Mouse (Mus musculus): ENCODE measurements at regions not wholly inside any gene's neighbourhood (a gene's known extent, or its start where the extent isn't known, plus 50 kb on each side); places are given as distances from the start of the nearest gene placed in this dataset.
A peak's percentile ranks its signal among the peaks of the same experiment; 100 is the strongest.

DNA sequence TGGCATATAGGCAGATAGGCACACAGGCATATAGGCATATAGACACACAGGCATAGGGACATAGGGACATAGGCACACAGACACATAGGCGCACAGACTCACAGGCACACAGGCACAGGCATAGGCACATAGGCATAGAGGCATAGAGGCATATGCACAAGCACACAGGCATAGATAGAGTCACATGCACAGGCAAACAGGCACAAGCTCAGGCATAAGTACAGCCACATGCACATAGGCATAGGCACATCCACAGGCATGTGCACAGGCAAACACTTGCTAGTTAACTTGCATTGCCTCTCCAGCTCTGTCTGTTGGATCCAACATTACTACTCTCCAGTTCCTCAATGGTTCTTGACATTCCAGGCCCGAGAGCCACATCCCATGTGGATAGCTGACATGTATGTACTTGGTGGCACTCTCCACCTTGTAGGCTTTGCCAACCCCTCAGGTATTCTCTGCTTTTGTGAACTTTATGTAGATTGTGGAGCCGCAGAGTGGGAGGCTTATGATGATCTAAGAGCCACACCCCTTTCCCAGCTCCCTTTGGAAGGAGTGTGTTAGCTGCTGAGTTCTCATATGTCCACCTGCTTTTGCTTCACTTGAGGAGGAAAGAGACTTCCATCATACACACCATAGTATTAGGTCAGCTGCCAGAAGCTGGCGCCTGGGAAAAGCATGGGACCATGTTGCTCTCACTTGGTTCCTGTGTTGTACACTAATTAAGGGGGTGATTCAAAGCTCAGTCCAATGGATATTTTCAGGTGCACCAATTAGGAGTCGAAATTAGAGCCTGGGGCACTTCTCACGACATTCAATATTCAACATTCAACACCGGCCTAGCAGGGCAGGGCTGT, 192.7 kb upstream of the Hhip start:
- no peaks in the 10 kb centered on the region for H3K9me3 ChIP-seq (replicated peaks; ENCODE audit: low read length)
- H3K4me1 ChIP-seq (replicated peaks; ENCODE audit: insufficient read depth, low read length): no peaks in the 10 kb centered on the region
- H3K9ac ChIP-seq (ENCODE audit: low read depth, low read length): no peak overlapping the region
- H3K36me3 ChIP-seq (ENCODE audit: insufficient read depth, low read length): no peaks in the 10 kb centered on the region
- no peaks in the 10 kb centered on the region for H3K27me3 ChIP-seq (ENCODE audit: insufficient read depth, low read length)
- DNase-seq (ENCODE audit: low spot score) (no peak), ATAC-seq (replicated peaks; ENCODE audit: low FRiP score, low read depth) (no peak)
- H3K27ac ChIP-seq: no peak overlapping the region
- 85% methylated on average over 7 of the region's 7 CpGs for WGBS
- no peak overlapping the region for H3K4me3 ChIP-seq (replicated peaks; ENCODE audit: low read depth, low read length)
- no peak overlapping the region for H3K4me2 ChIP-seq (ENCODE audit: low read length)
- no peak for TF ChIP-seq CTCF (IDR thresholded peaks at IDR 0.05; ENCODE audit: low read depth)

DNA sequence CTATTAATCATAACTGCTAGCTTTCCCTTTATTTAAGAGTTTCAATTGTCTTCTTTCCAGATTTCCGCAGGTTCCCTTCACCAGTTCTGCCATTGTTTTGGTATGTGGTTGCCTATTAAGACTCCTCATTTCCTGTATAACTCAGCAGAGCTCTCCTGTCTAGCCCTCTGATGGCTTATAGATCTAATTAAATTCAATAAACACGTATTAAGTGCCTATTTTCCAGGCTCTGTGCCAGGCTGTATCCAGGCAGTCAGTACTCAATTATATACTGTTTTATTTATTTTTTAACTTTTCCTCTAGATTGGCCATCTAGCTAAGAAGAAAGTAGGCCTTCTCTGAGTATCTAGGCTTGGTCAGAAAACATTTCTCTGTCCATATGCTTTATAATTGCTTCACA, 192.0 kb upstream of the Hhip start:
- no peak overlapping the region for H3K9ac ChIP-seq (ENCODE audit: low read depth, low read length)
- DNase-seq (ENCODE audit: low spot score): no peak
- 55% methylated on average over 2 of the region's 2 CpGs for WGBS

DNA sequence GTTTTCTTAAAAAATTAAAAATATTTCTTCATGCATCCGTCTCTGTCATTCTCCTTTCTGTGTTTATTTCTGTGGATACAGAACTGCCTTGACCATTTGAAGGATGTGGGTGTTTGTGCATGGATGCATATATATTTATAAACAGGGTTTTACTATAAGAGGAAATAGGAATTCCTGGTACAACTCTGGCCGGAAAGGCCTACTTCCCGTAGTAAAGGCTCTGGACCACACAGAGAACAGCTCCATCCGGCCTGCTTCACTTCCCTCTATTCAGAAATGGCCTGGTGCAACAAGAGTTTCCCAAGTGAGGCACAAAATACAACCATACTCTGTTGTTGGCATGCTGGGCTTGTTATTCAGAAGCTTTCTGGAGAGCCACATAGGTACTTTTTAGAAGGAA, 182.1 kb upstream of the Hhip start:
- no peak overlapping the region for H3K27ac ChIP-seq
- no peaks in the 10 kb centered on the region for H3K27me3 ChIP-seq (ENCODE audit: insufficient read depth, low read length)
- H3K4me2 ChIP-seq (ENCODE audit: low read length): no peak overlapping the region
- DNase-seq (ENCODE audit: low spot score): no peak
- 76% methylated on average over 4 of the region's 4 CpGs for WGBS
- no peak for ATAC-seq (replicated peaks; ENCODE audit: low FRiP score, low read depth)
- H3K4me1 ChIP-seq (replicated peaks; ENCODE audit: insufficient read depth, low read length): no peaks in the 10 kb centered on the region
- no peak overlapping the region for H3K4me3 ChIP-seq (replicated peaks; ENCODE audit: low read depth, low read length)
- H3K36me3 ChIP-seq (ENCODE audit: insufficient read depth, low read length): no peaks in the 10 kb centered on the region
- no peak for TF ChIP-seq CTCF (IDR thresholded peaks at IDR 0.05; ENCODE audit: low read depth)
- no peaks in the 10 kb centered on the region for H3K9me3 ChIP-seq (replicated peaks; ENCODE audit: low read length)
- H3K9ac ChIP-seq (ENCODE audit: low read depth, low read length): no peak overlapping the region

More for the DNA sequence above, 192.0 kb upstream of the Hhip start:
- H3K9me3 ChIP-seq (replicated peaks; ENCODE audit: low read length): no peaks in the 10 kb centered on the region
- no peak overlapping the region for H3K4me2 ChIP-seq (ENCODE audit: low read length)
- no peaks in the 10 kb centered on the region for H3K4me1 ChIP-seq (replicated peaks; ENCODE audit: insufficient read depth, low read length)
- H3K4me3 ChIP-seq (replicated peaks; ENCODE audit: low read depth, low read length): no peak overlapping the region
- ATAC-seq (replicated peaks; ENCODE audit: low FRiP score, low read depth): no peak
- H3K36me3 ChIP-seq (ENCODE audit: insufficient read depth, low read length): no peaks in the 10 kb centered on the region
- no peaks in the 10 kb centered on the region for H3K27me3 ChIP-seq (ENCODE audit: insufficient read depth, low read length)
- no peak for TF ChIP-seq CTCF (IDR thresholded peaks at IDR 0.05; ENCODE audit: low read depth)
- H3K27ac ChIP-seq: no peak overlapping the region

- no peak for ATAC-seq (replicated peaks; ENCODE audit: low FRiP score, low read depth)
- H3K27ac ChIP-seq: no peak overlapping the region
These were observed 152.6 kb upstream of the Hhip start for GRCm38 (mm10) chr8:80210361-80210760.

DNA sequence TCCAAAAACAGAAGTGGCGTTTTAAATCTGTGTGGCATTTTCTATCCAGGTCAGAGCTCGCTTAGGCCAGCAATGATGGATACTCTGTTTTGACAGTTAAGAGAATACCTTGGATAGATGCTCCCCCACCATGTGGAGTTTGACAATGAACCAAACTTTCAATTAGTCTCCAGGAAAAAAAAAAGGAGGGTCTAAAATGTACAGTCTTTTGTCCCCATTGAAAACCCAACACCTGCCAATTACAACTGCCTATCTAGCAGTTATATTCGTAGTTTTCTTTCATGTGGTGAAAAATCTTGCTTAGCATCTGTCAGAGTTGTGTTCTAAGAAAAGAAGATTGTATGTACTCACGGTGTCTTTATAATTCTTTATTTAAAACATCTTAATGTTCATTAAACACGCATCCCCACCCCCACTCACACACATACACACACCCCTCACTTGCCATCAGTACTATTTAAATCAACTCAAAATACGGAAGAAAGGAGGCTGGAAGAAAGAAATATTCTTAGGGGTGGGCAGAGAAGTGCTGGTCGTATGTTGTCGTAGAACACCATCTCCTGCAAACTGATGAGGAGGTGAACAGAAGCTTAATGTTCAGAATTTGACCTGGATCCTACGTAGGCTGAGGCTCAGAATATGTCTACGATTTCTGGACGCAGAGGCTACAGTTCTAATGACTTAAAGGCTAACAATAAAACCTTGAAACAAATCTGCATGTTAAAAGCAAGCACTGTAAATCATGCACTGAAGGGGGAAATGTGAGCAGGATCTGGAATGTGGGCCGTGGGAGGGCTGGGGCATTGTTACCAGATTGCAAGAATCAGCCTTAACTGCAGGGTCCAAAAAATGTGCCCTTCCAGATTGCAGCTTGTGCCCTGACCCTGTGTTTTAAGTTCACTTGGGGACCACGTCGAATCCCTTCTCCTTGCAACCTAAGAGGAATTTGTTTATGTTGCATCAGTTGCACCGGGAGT, 147.2 kb upstream of the Hhip start:
- WGBS: 28% methylated on average over 15 of the region's 15 CpGs
- Histone ChIP-seq H3K4me3 (replicated peaks; ENCODE audit: low read depth, low read length) (no peak overlapping the region), H3K36me3 (ENCODE audit: insufficient read depth, low read length) (no peaks in the 10 kb centered on the region), H3K9ac (ENCODE audit: low read depth, low read length) (no peak overlapping the region), H3K27ac (no peak overlapping the region), H3K9me3 (replicated peaks; ENCODE audit: low read length) (no peaks in the 10 kb centered on the region), H3K4me1 (replicated peaks; ENCODE audit: insufficient read depth, low read length) (0 out of 2 replicates have a peak, but pooled peaks cover 8% of the 10 kb centered on the region), H3K4me2 (ENCODE audit: low read length) (no peak overlapping the region), H3K27me3 (ENCODE audit: insufficient read depth, low read length) (no peaks in the 10 kb centered on the region)
- DNase-seq (ENCODE audit: low spot score): peak; percentile 87
- 0 out of 2 replicates have a peak, but pooled peaks have one; percentile 52 for ATAC-seq (replicated peaks; ENCODE audit: low FRiP score, low read depth)
- no peak for TF ChIP-seq CTCF (IDR thresholded peaks at IDR 0.05; ENCODE audit: low read depth)

More at GRCm38 (mm10) chr8:80210361-80210760, 152.6 kb upstream of the Hhip start:
- Histone ChIP-seq H3K4me1 (replicated peaks; ENCODE audit: insufficient read depth, low read length) (no peaks in the 10 kb centered on the region), H3K4me3 (replicated peaks; ENCODE audit: low read depth, low read length) (no peak overlapping the region), H3K9ac (ENCODE audit: low read depth, low read length) (no peak overlapping the region), H3K4me2 (ENCODE audit: low read length) (no peak overlapping the region), H3K27me3 (ENCODE audit: insufficient read depth, low read length) (no peaks in the 10 kb centered on the region), H3K36me3 (ENCODE audit: insufficient read depth, low read length) (no peaks in the 10 kb centered on the region), H3K9me3 (replicated peaks; ENCODE audit: low read length) (no peaks in the 10 kb centered on the region)
- WGBS: 70% methylated on average over 1 of the region's 1 CpGs
- TF ChIP-seq CTCF (IDR thresholded peaks at IDR 0.05; ENCODE audit: low read depth): no peak
- DNase-seq (ENCODE audit: low spot score): no peak
